Mouse (Mus musculus): ENCODE data around the gene 1700011L22Rik. TPM values are rescaled to one million over a fixed set of nuclear protein-coding genes. Genes with fewer than 3 reads are reported as not detected.

1700011L22Rik gene
- not detected in 2 replicates for polyA plus RNA-seq (2021; fragmentation: Nextera tagmentation)
- long read RNA-seq, experiment 1 = 0 reads
- long read RNA-seq, experiment 2 = 0 reads

GRCm38 (mm10) chr8:79248470-79248869, at the start of gene 1700011L22Rik:
TSS of gene 1700011L22Rik (minus strand) at chr8:79248570.

DNA sequence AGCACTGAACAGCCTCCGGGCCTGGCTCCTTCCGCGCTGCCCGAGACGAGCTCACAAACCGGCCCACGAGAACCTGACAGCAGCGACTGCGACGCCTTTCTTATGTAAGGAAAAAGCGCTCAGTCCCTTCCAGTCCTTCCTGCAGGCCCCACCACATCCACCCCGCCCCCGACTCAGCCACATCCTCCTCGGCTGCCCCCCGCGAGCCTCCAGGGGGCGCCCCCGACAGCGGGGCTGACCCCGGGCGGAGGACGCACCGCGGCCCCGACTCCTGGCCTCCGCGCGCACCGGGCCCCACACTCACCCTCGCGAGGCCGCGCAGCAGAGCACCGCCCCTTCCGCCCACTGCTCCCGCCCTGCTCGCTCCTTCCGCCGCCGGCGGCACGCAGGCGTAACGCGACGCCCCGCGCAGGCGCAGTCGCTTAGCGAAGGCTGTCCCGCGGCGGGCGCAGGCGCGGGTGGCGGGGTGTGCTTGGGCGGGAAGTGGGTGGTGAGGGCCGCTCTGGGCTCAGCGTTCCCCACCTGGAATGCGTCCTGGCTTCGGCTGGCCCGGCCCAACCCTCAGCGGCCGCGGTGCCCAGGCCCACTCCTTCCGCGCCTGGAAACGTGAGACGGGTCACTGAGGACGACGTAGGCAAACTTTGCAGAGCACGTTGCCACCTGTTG, 46.4 kb upstream of the 1700011L22Rik start, which contains the start of gene Mmaa:
Gene Mmaa (minus strand): TSS at position 328 of the 666 bp plus-strand sequence.

Other genes with a start within 250 kb of the 1700011L22Rik start
- 2.6 and 3.1 TPM in 2 replicates for gene Zfp827, start 220.1 kb downstream of the 1700011L22Rik start, polyA plus RNA-seq (2021; fragmentation: Nextera tagmentation)
- gene Mmaa, start 46.4 kb upstream of the 1700011L22Rik start, polyA plus RNA-seq (2021; fragmentation: Nextera tagmentation) = 9.4 and 10.9 TPM in 2 replicates
- 2.5 and 3.0 TPM in 2 replicates for gene Smad1, start 150.9 kb upstream of the 1700011L22Rik start, polyA plus RNA-seq (2021; fragmentation: Nextera tagmentation)

Data from layer of hippocampus, adult 6 months (tissue).